Mouse (Mus musculus) cerebellum, postnatal 36 days (tissue): ENCODE results near the gene Cobl.
A peak's percentile ranks its signal among the peaks of the same experiment; 100 is the strongest.

Source experiments
- DNase-seq, 2 experiments: peaks; one replicate each; pipeline ENCODE4 v3.0.0; 2021 to 2022; ENCODE audit warnings: mixed read lengths in 2 of 2

The Cobl gene

DNA sequence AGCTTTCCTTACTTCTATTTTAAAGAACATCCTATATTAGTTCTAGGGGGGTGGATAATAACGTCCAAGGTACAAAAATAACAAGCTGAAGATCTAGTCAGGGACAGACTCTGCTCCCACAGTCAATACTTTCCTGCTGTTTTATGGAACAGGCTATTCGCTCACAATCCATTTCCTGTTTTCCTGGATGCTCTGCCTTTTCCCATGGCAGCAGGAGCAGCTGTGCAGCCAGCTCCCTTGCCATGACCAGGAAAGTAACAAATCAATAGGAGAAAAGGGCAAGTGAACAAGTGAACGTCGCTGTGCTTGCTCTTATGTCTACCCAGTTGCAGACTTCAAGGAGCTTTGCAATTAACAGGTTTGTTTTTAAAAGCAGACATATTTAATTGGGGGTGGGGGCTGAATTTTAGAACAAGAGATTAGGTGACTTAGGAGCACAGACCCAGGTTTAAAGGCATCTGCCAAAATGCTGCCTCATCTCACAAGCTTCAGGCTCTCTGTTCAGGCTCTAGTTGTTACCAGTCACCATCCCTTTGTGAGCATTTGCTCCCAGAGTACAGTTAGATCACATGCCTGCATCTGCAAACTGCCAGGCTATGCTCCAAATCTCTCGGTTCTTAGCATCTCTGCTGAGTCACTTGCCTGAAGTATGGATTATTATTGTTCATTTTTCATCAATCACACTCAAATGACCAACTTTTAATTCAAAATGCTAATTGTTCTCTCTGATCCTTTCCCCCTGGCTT is 164.9 kb downstream of the Cobl start:
- no peak for DNase-seq

DNA sequence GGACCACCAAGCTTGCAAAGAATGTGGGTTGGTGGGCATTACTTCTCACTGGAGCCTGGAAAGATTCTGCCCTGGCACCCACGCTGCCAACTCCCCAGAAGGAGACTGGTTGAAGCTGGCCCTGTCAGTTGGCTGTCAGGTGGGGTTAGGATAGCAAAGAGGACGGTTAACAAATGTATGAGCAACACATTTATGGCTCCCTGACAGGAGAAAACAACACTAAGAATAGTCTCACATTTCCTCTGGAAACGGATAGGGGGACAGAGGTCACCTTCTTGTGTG is 173.2 kb downstream of the Cobl start:
- no peak for DNase-seq

DNA sequence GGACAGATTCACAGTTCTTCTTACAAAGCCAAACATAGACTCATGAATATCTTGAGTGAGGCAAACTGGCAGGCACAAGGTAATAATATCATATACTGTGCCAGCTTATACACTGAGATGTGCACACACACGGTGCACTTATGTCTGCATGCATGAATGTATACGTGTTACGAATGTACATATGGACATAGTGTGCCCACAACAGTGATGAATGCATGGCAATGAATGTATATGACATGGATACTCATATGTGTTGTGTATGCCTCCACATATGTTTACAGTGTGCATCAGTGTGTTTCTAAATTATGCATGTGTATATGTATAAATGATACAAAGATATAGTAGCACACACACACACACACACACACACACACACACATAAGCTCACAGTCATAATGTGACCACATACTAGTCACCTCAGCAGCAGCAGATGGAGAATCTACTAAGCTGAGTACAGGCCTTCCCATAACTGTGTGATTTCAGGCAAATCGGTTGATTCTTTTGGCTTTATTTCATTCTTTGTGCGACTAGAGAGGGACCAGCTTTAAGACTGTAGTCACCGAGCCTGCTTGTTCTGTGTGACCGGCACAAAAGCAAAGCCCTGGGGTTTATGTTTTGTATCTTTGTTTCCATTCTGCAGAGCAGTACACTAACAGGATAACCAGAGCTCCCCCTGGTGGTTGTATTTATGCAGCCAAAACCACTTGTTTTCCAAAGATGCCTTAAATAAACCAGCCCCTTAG is 173.7 kb downstream of the Cobl start:
- peak; percentile 60 to 71 for DNase-seq

DNA sequence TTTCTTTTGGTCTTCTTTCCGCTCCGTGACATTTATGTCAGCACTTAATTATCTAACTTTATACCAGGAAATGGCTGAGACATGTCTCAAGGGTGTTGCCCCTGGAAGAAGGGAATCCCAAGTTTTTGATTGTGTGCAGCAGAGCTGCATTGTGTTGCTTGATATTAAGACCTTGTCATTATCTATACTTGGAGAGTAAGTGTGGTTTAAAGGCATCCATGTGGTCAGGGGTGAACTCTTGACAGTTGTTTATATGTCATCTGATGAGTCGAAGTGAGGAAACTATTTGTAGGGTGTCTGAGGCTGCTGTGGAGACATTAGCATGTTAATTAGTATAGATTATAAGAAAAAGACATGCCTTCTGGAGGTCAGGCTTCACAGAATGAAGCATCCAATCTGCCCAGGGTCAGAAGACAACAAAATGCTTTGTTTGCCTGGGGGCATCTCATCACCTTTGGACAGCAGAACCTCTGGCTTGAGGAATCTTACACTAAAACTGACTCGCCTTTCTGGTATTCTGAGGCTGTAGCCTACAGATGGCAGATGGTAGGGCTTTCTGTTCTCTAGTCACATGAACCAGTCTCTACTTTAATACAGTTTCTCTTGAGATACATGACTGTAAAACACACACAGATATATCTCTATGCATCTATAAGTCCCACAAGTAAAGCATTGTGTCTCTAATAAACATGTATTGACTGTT is 179.3 kb downstream of the Cobl start:
- DNase-seq = no peak

DNA sequence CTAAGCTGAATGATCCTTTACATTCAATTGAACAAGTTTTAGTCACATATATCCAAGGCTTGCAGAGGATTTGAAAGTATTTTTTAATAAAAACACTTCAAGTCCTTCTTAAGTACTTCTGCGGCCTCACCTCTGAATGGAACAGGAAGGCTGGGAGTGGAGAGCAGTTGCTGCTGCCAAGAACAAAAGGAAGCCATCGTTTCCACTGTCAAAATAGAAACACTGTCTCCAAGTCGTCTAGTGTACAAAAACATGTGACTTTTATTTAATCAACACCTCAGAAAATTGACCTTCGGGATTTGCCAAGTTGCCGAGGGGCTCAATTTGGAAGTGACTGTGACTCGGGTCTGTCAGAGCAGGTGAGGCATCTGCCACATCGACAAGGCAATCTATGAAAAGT is 184.0 kb downstream of the Cobl start:
- DNase-seq = no peak

DNA sequence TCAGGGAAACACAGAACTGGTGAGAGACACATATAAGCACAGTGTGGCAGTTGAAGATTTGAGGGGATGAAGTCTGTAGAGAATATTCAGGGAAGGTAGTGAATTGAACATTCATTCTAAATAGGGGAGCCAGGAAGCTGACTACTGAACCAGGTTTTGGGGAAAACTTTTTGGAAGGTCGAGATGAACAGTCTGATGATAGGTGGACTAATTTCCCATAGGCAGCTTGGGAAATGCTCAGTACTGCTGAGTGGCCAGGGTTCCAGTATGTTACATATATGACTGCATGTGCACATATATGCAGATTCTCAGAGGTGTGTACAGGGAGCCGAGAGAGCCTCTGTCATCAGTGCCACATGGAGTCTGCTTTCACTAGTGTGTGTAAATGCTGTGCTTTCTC is 190.5 kb downstream of the Cobl start:
- DNase-seq = no peak

DNA sequence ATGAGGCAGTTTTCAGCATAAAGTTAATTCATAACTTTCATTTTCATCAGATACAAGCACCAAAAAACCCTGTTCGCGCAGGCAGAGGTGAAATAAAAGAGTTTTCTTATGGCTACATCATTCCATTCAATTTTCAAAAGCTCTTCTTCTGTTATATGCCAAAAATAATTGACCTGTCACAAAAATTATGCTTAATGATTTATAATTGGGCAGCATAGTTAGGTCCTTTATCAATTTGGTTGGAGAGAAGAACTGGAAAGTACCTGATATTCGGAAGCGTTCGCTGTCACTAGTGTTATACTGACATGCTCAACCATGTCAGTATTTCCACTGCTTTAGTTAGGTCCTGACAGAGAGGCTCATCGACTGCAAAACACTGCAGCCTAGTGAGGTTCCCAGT is 191.0 kb downstream of the Cobl start:
- no peak for DNase-seq

DNA sequence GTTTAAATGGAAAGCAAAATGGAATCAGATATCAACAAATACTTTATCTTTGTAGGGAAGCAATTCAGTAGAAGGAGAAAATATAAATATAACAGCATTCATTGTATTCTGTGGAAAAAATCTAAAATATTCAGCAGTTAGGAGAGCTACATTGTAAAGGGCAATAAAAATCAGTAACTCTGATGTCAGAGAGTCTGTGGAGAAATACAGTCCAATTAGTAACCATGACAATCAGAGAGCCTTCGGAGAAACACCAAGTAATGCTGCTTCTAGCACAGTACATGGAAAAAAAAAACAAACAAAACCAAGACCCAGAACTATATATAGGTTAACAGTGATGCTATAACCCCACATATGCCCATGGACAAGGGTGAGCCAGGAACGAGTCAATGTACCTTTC is 206.3 kb downstream of the Cobl start:
- DNase-seq = no peak

DNA sequence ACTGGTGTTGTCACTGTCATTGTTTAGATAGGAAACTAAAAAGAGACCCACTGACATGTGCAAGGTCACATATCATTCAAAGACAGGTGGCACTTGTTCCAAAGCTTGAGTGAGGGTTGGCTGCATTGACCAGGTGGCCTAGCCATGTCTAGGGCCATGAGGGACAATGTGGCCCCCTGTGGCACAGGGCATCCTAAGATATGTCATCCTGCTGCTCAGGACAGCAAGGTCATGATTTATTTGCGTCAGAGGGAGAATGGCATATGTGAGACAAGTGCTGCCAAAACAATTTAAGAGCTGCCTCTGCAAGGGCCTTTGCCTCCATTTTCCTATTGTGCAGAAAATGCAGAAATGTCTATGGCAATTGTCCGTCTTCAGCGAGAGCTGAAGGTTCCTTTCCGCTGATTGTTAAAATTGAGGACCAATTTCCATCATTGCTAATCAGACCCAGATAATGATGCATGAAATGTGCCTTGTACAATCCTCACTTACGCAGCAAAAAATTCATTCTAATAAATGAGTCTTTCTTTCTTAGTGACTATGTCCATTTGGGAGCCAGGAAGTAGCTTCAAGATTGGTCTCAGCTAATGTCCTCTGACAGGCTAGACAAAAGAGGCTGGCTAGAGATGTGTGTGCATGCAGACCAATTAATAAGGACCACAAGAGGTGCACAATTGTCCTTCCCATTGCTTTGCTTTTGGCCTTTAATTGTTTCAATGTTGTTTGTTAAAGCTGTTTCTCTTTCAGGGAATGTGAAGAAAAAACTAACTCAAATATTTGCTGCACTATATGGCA is 207.2 kb downstream of the Cobl start:
- DNase-seq = no peak

DNA sequence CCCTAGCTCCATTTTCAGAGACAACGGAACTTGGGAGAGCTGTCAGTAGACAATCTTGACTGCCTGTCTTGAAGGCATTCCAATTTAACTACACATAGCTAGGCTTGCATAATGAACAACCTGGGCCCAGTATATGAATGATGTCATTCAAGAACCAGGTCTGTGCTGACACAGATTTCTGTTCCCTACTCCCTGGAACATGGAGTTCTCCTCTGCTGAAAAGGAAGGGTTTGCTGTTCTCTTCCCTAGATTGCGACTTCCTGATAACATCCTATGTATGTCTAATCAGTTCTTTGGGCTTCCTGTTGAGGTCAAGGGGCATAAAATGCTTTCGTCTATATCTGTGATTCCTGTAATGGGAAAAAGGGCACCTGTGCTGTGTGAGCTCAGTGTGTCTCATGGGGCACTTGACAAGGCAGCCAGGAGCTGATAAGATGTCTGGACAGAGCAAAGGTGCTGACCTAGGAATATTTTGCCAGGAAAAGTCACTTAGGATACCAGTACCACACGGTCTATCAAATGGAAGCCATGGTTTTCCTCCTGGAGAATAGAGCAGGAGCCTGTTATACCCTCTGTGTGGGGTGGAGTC is 219.3 kb downstream of the Cobl start:
- no peak for DNase-seq

DNA sequence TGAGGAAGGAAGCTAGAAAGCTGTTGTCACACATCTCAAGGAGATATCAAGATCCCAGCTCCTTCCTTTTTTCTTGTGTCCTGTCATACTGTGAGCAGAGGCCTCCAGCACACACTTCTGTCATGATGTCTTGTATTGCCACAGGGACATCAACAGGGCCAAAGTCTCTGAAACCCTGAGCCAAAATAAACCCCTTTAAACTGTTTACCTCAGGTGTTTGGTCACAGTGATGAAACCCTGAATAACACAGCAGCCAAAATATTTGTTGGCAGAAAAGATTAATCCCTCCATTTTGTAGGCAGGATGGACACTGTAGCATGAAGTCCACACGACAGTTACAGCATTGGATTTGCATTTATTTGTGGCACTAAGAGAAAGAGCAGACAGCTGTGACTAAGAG is 228.4 kb downstream of the Cobl start:
- DNase-seq = no peak

DNA sequence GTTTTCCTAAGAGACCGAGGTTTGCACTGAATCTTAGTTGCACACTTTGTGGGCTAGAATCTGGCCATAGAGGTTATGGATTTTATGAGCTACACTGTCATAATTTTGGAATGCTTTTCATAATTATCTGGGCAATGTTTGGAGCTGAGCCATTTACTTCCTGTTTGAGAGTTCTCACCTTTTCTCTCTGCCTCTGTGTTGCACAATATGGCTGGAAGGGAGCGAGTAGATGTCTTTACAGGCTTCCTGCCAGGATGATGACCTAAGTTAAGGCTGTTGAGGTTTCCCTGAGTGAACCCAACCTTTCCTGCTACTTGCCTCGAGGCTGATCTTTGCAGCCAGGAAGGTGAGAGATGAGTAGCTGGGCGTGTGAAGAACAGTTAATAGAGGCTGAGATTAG is 229.9 kb downstream of the Cobl start:
- DNase-seq = no peak

DNA sequence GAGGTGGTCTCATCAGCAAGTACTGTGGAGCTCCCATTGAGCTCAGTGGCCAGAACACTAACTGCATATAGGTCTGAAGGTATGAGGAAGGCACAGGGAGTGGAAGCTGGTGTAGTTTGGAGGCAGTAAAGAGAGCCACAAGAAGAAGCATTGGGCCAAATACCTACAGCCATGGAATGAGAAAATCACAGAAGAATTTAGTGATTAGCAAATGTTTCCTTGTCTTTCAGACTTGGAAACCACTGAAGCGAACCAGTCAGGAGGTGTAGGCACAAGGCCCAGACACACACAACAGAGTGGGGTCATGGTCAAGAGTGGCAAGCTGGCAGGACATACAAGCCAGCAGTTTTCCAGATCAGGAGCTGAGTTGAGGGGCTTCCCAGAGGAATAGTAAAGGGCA is 230.6 kb downstream of the Cobl start:
- no peak for DNase-seq

DNA sequence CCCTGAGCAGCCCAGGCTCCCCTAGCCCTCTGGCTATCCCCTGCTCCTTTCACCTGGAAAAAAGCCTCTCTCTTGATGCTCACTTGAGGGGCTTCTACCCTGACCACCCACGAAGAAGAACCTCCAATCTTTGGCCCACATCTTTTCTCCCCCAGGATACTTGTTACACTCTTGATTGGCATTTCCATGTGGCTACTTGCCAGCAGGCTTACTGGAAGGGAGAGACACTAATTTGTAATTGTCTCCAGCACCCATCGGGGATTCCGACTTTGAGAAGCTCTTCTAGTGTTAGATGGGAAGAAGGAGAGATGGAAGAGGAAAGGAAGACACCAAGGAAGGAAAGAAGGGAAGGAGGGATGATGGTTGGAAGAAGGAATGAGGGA is 232.0 kb downstream of the Cobl start:
- DNase-seq = peak; percentile 3 to 13

DNA sequence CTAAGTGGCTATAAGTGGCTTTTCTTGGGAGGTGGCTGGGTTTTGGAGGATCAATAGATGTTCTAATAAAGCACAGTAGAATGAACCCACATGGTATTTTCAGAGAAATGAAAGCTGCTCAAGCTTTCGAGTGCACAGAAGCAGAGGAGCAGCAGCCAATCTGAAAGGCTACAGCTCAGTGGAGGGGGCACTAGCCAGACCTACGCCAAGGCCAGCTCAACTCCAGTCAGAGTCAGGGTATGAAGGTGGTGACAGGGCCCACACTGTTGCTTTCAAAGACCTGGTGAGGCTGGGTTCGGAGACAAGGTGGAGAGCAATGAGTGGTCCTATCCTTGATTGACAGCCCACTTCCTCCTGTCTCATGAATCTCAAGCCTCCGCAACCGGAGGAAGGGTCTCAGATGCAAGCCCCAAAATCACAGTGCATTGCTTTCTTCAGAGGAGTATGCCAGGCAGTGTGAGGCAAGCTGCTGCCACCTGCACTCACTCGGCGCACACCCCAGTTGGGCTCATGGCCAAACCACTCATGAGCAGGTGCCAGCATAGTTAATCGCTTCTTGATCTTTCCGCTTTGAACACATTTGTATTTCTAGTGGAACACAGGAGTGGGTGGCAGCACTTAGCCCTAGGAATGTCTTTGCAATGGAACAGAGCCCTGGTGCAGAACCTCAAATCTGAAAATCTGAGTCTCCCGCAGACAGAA is 232.6 kb downstream of the Cobl start:
- peak; percentile 75 to 81 for DNase-seq

DNA sequence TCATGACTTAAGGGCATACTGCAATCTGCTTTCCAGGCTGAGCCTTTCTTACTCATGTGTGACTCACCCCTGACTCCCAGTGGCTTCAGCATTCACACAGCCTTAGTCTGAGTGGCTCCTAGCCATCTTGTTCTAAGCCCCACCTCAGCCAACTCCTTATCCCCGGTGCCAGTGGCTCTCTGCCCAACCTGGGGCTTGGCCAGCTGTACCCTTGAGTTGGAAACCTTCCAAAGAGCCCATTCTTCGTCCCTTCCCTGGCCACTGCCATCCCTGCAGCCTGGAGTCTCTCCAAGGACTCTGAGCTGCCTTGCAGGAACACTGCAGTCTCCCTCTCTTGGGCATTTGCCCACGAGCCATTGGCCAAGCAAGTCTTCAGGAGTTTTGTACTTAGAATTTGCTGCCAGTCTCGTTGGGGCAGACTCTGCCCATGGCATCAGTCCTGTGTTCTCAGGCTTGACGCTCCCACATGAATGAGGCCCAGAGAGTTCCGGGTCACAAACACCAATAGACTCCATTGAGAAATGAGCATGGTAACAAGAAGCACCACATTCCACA is 233.2 kb downstream of the Cobl start:
- DNase-seq = peak; percentile 58 to 73

DNA sequence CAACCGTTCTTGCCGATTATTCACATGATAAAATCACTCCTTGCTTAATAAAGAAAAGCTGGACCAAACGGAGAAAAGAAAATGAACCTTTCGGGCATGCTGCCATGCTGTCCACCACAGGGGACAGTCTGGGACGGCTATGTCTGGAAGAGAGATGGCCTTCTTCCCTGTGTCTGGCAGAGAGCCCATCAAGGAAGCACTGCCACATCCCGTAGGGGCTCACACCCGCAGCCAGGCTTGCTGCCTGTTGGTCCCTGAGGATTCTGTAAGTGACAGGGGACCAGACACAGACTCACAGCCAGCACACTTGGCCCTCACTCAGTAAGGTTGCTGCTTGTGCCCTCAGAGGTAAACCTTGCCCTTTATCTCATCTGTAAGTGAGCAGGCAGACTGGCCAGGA is 235.3 kb downstream of the Cobl start:
- DNase-seq = peak; percentile 42 to 49

DNA sequence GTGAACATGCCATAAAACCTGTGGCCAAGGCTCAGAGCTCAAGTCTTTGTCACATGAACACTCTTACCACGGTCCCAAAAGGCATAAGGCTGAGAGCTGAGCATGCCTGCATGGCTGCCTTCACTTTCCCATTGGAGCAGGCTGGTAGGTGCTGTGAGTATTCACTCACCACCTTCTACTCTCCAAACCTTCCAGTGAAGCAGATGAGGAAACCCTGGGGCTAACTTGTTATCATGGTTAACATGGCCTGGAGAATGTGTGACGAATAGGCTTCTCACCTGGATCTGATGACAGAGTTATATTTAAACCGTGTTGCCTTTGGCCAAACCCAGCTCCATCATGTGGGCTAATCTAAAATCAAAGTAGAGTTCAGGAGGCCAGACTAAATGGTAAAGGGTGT is 237.4 kb downstream of the Cobl start:
- DNase-seq = no peak

DNA sequence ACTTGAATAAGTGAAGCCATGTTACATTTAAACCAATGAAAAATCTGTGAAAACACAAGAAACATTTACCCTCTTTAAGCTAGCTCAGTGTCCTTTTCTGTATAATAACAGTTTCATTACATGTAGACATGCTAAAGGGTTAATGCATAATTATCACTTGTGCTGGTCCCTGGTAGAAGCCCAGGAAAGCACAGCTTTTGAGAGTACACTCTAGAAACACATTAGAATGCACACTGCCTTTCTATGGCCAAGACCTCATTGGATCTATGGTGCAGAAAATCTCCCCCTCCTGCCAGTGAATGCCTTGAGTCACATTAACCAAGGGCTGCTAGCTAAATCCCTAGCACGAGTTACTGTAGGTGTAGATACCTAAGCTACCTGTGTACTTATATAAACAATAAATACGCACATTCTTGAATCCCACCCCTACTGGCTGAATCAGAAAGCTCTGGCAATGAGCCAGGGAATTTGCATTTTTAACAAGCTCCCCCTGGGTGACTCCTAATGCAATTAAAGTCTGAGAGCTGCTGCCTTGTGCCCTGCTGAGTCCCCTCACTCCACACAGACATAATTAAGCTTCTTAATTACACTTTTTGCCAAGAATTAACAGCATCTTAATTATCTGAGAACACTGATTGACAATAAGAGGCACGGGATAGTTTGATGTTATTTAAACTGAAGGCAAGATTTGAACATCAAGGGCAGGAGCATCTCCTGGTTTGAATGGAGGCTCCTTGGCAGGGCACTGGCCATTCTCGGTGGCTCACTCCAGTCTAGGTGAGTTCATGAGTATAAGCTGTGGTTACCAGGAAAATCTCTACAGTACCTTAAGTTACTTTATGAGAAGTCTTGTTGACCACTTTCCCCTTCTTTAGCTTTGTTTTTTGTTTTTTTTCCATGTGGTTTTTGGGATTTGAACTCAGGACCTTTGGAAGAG is 244.9 kb downstream of the Cobl start:
- no peak for DNase-seq

DNA sequence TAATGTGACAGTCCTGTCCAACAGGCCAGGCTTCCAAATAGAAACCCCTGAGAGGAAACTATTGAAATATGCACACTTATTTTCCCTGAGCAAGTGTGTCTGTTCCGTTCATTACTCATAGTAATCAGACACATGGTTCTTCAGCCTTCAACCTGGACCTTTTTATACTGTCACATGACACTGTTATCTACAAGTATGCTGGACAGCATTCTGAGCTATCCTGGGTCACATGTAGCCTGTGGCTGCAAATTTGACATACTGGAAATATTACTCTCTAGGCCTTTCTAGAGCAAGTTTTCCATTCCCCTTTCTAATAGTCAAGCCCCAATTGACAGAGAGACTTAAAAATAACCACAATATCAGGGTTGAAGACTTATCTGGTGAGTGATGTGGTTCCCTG is 247.9 kb downstream of the Cobl start:
- no peak for DNase-seq

DNA sequence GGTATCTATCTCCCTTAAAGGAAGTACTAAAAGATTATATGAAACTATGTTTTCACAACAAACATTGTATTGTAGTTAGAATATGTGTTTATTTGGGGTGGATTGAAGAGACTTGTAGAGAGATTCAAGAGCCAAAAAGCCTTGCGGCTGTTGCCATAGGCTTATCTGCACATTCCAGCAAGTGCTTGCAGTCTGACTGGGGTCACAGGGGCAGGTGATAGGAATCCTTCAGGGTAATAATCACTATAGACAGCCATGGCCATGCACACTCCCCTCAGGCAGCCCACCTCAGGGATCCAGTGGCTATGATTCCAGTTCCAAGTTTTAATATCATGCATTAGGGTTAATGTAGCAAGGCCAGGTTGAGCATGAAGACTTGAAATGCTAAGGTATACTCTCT is 249.2 kb downstream of the Cobl start:
- DNase-seq = no peak
